Mouse (Mus musculus) thymus, adult 2 months (tissue): ENCODE measurements around the gene Abcb5.

Experiments used
- CTCF ChIP-seq: fragments of 200-500 bp; IDR thresholded peaks from 2 replicates; pipeline ENCODE4 v1.5.1; 2012; ENCODE audit warnings: mild to moderate bottlenecking, control low read depth, low read length, moderate library complexity, borderline replicate concordance; ENCODE audit not compliant: control insufficient read depth, poor library complexity, insufficient read depth; ENCODE audit errors: extremely low read depth
- POLR2A ChIP-seq: fragments of 200-500 bp; IDR thresholded peaks from 2 replicates; pipeline ENCODE4 v1.6.1; 2012; ENCODE audit warnings: mild to moderate bottlenecking, low read length, control low read depth, moderate library complexity; ENCODE audit not compliant: control insufficient read depth, poor library complexity, insufficient read depth; ENCODE audit errors: extremely low read depth

- TF ChIP-seq POLR2A, result no peak
- no peak for TF ChIP-seq CTCF
Observed at GRCm38 (mm10) chr12:118917771-118918170, 48.5 kb downstream of the Abcb5 start.
